Mouse (Mus musculus): ENCODE data around the gene Rab3gap1. TPM values are rescaled to one million over a fixed set of nuclear protein-coding genes. Genes with fewer than 3 reads are reported as not detected.

Rab3gap1 gene
- polyA plus RNA-seq, 1 experiment from 2014 or later, result 13.5 TPM

GRCm38 (mm10) chr1:127859799-127860400 lies 8.7 kb upstream of the Rab3gap1 start:
- no peaks in the 10 kb centered on the region for H3K9me3 ChIP-seq (ENCODE audit: control insufficient read depth, low read length)
- H3K36me3 ChIP-seq (ENCODE audit: control insufficient read depth, insufficient read depth, low read length), result no peaks in the 10 kb centered on the region
- H3K4me2 ChIP-seq (replicated peaks; ENCODE audit: low read depth), result no peak overlapping the region
- H3K27me3 ChIP-seq (ENCODE audit: control insufficient read depth, insufficient read depth, low read length), result no peaks in the 10 kb centered on the region
- no peak overlapping the region for H3K9ac ChIP-seq (ENCODE audit: low read length)
- ATAC-seq (ENCODE audit: low FRiP score, low TSS enrichment) (no peak), DNase-seq (ENCODE audit: low spot score) (no peak)
- H3K27ac ChIP-seq (replicated peaks), result no peak overlapping the region
- H3K4me3 ChIP-seq (ENCODE audit: low read depth, low read length), result no peak overlapping the region
- whole genome bisulfite sequencing, result 57% methylated on average over 6 of the region's 6 CpGs
- TF ChIP-seq EP300 (optimal IDR thresholded peaks at IDR 0.05) (no peak), CTCF (IDR thresholded peaks at IDR 0.05; ENCODE audit: low read depth) (no peak)
- no peaks in the 10 kb centered on the region for H3K4me1 ChIP-seq (replicated peaks; ENCODE audit: control insufficient read depth, insufficient read depth)

GRCm38 (mm10) chr1:127860492-127860891 lies 8.1 kb upstream of the Rab3gap1 start:
- TF ChIP-seq EP300 (optimal IDR thresholded peaks at IDR 0.05) (no peak), CTCF (IDR thresholded peaks at IDR 0.05; ENCODE audit: low read depth) (no peak)
- no peak overlapping the region for H3K27ac ChIP-seq (replicated peaks)
- ATAC-seq (ENCODE audit: low FRiP score, low TSS enrichment), result no peak
- no peaks in the 10 kb centered on the region for H3K27me3 ChIP-seq (ENCODE audit: control insufficient read depth, insufficient read depth, low read length)
- DNase-seq (ENCODE audit: low spot score), result no peak
- no peak overlapping the region for H3K4me3 ChIP-seq (ENCODE audit: low read depth, low read length)
- H3K9ac ChIP-seq (ENCODE audit: low read length), result no peak overlapping the region
- WGBS, result 78% methylated on average over 4 of the region's 4 CpGs
- no peaks in the 10 kb centered on the region for H3K36me3 ChIP-seq (ENCODE audit: control insufficient read depth, insufficient read depth, low read length)
- no peaks in the 10 kb centered on the region for H3K4me1 ChIP-seq (replicated peaks; ENCODE audit: control insufficient read depth, insufficient read depth)
- H3K4me2 ChIP-seq (replicated peaks; ENCODE audit: low read depth), result no peak overlapping the region
- H3K9me3 ChIP-seq (ENCODE audit: control insufficient read depth, low read length), result no peaks in the 10 kb centered on the region

DNA sequence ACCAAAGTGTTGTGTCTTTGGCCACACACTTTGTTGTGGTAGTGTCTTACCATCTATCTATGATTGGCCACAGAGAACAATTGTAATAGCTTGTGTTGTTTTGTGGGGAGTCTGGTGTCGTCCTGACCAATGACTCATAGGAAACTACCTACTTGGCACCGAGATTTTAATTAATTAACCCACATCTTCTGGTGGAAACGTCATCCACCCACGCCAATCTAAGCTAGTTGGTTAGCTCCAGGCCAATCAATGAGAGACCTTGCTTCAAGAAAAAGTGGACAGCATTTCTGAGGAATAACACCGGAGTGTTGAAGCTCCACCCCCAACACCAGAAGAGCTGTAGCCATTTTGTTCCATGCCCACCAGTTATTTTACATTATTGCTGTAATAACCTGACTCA lies 6.7 kb upstream of the Rab3gap1 start:
- no peak overlapping the region for H3K4me3 ChIP-seq (ENCODE audit: low read depth, low read length)
- no peak for ATAC-seq (ENCODE audit: low FRiP score, low TSS enrichment)
- DNase-seq (ENCODE audit: low spot score), result no peak
- H3K36me3 ChIP-seq (ENCODE audit: control insufficient read depth, insufficient read depth, low read length), result no peaks in the 10 kb centered on the region
- H3K27ac ChIP-seq (replicated peaks), result no peak overlapping the region
- H3K4me2 ChIP-seq (replicated peaks; ENCODE audit: low read depth), result no peak overlapping the region
- H3K9ac ChIP-seq (ENCODE audit: low read length), result no peak overlapping the region
- no peaks in the 10 kb centered on the region for H3K4me1 ChIP-seq (replicated peaks; ENCODE audit: control insufficient read depth, insufficient read depth)
- 81% methylated on average over 5 of the region's 5 CpGs for WGBS
- H3K27me3 ChIP-seq (ENCODE audit: control insufficient read depth, insufficient read depth, low read length), result no peaks in the 10 kb centered on the region
- TF ChIP-seq CTCF (IDR thresholded peaks at IDR 0.05; ENCODE audit: low read depth), result no peak
- TF ChIP-seq EP300 (optimal IDR thresholded peaks at IDR 0.05), result no peak
- no peaks in the 10 kb centered on the region for H3K9me3 ChIP-seq (ENCODE audit: control insufficient read depth, low read length)

DNA sequence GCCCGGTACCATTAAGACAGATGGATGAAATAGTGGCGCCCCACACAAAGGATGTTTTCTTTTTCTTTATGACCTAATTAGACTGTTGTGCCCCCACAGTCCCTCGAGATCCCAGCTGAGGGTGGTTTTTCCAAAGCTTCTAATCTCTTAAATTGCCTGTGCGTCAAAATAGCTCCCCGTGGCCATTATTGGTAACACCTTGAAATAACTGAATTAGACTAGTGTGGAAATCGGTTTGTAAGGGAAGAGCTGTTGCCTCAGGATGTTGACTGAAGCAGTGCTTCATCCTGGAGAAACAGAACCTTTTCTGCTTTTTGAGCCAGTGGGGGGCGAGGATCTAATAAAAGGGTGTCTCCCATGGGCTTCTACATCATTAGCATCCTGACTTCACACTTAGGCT lies 4.8 kb upstream of the Rab3gap1 start:
- Histone ChIP-seq H3K4me1 (replicated peaks; ENCODE audit: control insufficient read depth, insufficient read depth) (no peaks in the 10 kb centered on the region), H3K36me3 (ENCODE audit: control insufficient read depth, insufficient read depth, low read length) (no peaks in the 10 kb centered on the region), H3K9ac (ENCODE audit: low read length) (no peak overlapping the region), H3K9me3 (ENCODE audit: control insufficient read depth, low read length) (no peaks in the 10 kb centered on the region), H3K27ac (replicated peaks) (no peak overlapping the region), H3K4me2 (replicated peaks; ENCODE audit: low read depth) (no peak overlapping the region), H3K4me3 (ENCODE audit: low read depth, low read length) (no peak overlapping the region), H3K27me3 (ENCODE audit: control insufficient read depth, insufficient read depth, low read length) (no peaks in the 10 kb centered on the region)
- no peak for DNase-seq (ENCODE audit: low spot score)
- no peak for ATAC-seq (ENCODE audit: low FRiP score, low TSS enrichment)
- WGBS, result 71% methylated on average over 7 of the region's 7 CpGs
- TF ChIP-seq CTCF (IDR thresholded peaks at IDR 0.05; ENCODE audit: low read depth), result no peak
- no peak for TF ChIP-seq EP300 (optimal IDR thresholded peaks at IDR 0.05)

DNA sequence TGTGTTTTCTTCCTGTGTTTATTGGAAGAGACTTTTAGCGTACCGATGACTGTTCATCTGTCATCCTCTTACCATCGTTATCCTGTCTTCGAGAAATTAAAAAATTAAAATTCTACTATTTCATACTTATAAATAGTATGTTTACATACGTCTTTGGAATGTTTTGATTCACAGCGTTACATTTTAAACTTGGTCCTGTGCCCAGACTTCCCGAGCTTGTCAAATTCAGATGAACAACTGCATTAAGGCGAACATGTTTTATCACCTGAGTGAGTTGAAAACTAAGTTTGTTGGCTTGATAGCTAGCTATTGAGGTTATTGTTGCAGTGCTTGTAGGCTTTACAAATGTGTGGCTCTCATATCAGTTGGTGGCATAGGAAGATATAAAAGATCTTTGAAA lies 703 bp downstream of the Rab3gap1 start:
- H3K36me3 ChIP-seq (ENCODE audit: control insufficient read depth, insufficient read depth, low read length), result no peaks in the 10 kb centered on the region
- no peaks in the 10 kb centered on the region for H3K4me1 ChIP-seq (replicated peaks; ENCODE audit: control insufficient read depth, insufficient read depth)
- peak overlapping the region; percentile 90 for H3K27ac ChIP-seq (replicated peaks)
- no peak for DNase-seq (ENCODE audit: low spot score)
- TF ChIP-seq CTCF (IDR thresholded peaks at IDR 0.05; ENCODE audit: low read depth) (no peak), EP300 (optimal IDR thresholded peaks at IDR 0.05) (no peak)
- H3K4me3 ChIP-seq (ENCODE audit: low read depth, low read length), result peak overlapping the region; percentile 70
- H3K9ac ChIP-seq (ENCODE audit: low read length), result peak overlapping the region; percentile 79
- no peak for ATAC-seq (ENCODE audit: low FRiP score, low TSS enrichment)
- peak overlapping the region; percentile 64 for H3K4me2 ChIP-seq (replicated peaks; ENCODE audit: low read depth)
- WGBS, result 11% methylated on average over 8 of the region's 8 CpGs
- H3K9me3 ChIP-seq (ENCODE audit: control insufficient read depth, low read length), result no peaks in the 10 kb centered on the region
- no peaks in the 10 kb centered on the region for H3K27me3 ChIP-seq (ENCODE audit: control insufficient read depth, insufficient read depth, low read length)

- Histone ChIP-seq H3K4me3 (ENCODE audit: low read depth, low read length) (no peak overlapping the region), H3K36me3 (ENCODE audit: control insufficient read depth, insufficient read depth, low read length) (no peaks in the 10 kb centered on the region), H3K27me3 (ENCODE audit: control insufficient read depth, insufficient read depth, low read length) (no peaks in the 10 kb centered on the region), H3K4me1 (replicated peaks; ENCODE audit: control insufficient read depth, insufficient read depth) (no peaks in the 10 kb centered on the region), H3K9me3 (ENCODE audit: control insufficient read depth, low read length) (no peaks in the 10 kb centered on the region), H3K27ac (replicated peaks) (no peak overlapping the region), H3K9ac (ENCODE audit: low read length) (no peak overlapping the region), H3K4me2 (replicated peaks; ENCODE audit: low read depth) (no peak overlapping the region)
- 83% methylated on average over 1 of the region's 1 CpGs for WGBS
- ATAC-seq (ENCODE audit: low FRiP score, low TSS enrichment) (no peak), DNase-seq (ENCODE audit: low spot score) (no peak)
- TF ChIP-seq EP300 (optimal IDR thresholded peaks at IDR 0.05) (no peak), CTCF (IDR thresholded peaks at IDR 0.05; ENCODE audit: low read depth) (no peak)
Observed at GRCm38 (mm10) chr1:127899401-127899800, 30.8 kb downstream of the Rab3gap1 start.
